Mouse (Mus musculus) left cerebral cortex, adult 8-10 months (tissue): Measurements from ENCODE around the gene Pira2. TPM values are rescaled to one million over a fixed set of nuclear protein-coding genes. Genes with fewer than 3 reads are reported as not detected.
"Not testable (repeated sequence)": the region's sequence is repeated elsewhere in the genome, so short reads cannot be mapped to it uniquely, and the experiment has no call there.

Source experiments
- DNase-seq, 2 experiments: peaks; one replicate each; pipeline ENCODE4 v3.0.0; 2022; ENCODE audit warnings: low spot score in 2 of 2
- total RNA-seq, 4 experiments: library from RNA; stranded (reverse); gene quantifications; 2 replicates each; pipeline ENCODE4 v1.2.4; 2022

Pira2 gene
- total RNA-seq: not detected

DNA sequence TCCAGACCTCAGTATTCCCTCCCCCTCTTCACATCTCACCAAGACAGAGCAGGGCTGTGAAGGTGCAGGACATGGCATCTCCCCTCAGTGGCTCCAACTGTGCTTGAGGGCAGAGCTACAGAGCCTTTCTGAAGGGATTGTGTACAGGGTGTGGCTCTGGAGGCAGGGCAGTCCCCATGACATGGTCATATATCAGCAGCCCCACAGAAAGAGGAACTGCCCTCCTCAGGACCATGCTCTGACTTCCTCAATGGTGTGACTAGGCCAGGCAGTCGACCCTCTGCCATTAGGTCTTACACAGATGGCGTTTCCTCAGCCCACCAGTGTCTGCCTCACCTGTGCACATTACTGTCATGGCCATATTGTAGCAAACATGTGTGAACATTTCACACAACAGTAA is at the start of gene Pira2:
TSS of gene Pira2 (minus strand) at position 101 of the 400 bp plus-strand sequence.
- not testable (repeated sequence) for DNase-seq

- not testable (repeated sequence) for DNase-seq
Measured at GRCm38 (mm10) chr7:3875032-3875431, 30.2 kb upstream of the Pira2 start.

DNA sequence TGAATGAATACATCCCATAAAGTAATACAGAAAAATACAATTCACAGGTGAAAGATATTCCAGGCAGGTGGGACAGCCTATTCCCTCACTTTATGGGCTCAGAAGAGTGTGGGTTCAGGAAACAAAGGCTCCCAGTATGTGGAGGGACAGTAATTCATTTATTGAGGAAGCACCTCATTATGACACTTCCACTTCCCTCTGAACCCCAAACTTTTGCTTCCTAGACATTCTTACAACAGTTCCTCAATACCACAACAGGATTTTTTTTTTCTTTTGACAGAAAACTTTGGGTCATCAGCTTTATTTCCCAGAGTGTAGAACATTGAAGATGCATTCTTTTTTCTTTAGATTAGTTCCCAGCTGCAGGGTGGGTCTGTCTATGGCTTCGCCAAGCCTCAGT is 7.0 kb downstream of the Pira2 start:
- DNase-seq: not testable (repeated sequence)

GRCm38 (mm10) chr7:3830633-3831032 is 14.2 kb downstream of the Pira2 start:
- not testable (repeated sequence) for DNase-seq

- DNase-seq: not testable (repeated sequence)
Measured at GRCm38 (mm10) chr7:3825599-3825998, 19.3 kb downstream of the Pira2 start, which contains the start of gene Gm15448. TSS of gene Gm15448 (minus strand) at chr7:3825687.

- not testable (repeated sequence) for DNase-seq
Measured at GRCm38 (mm10) chr7:3811912-3812311, 32.9 kb downstream of the Pira2 start.

GRCm38 (mm10) chr7:3802935-3803334 is 41.9 kb downstream of the Pira2 start:
- not testable (repeated sequence) for DNase-seq

DNA sequence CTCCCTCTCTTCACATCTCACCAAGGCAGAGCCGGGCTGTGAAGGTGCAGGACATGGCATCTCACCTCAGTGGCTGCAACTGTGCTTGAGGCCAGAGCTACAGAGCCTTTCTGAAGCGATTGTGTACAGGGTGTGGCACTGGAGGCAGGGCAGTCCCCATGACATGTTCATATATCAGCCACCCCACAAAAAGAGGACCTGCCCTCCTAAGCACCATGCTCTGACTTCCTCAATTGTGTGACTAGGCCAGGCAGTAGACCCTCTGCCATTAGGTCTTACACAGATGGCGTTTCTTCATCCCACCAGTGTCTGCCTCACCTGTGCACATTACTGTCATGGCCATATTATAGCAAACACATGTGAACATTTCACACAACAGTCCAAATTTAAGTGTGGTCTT is 44.9 kb downstream of the Pira2 start:
- DNase-seq: not testable (repeated sequence)

DNA sequence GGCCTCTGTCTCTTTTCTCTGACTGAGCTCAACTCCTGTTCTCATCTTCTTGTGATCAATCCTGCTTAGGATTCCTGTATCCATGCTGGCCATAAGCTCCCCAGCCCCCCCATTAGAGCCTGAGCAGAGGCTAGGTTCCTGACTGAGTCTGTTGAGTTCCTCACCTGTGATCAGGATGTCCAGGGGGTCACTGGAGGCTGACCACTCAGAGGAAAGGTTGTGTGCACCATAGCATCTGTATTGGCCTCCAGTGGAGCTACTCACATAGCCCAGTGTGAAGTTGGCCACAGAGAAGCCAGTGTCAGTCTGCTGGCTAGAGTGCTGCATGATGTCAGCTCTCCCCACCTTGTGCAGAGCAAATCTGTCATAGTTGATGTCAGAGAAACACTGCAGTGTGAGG is 48.6 kb downstream of the Pira2 start:
- DNase-seq: not testable (repeated sequence)

Other genes starting within 250 kb of the Pira2 start
- 1 to 10 TPM in 1 of 4 experiments, under 1 TPM in 3; 0.46 to 1.1 (median 0.67) TPM for gene Oscar, start 228.9 kb downstream of the Pira2 start, total RNA-seq
- gene Ndufa3, start 227.7 kb downstream of the Pira2 start, total RNA-seq: 100 to 1,000 TPM; 580 to 641 (median 617) TPM
- 10 to 100 TPM; 36.8 to 46.7 (median 42.9) TPM for gene Tfpt, start 215.1 kb downstream of the Pira2 start, total RNA-seq
- 10 to 100 TPM; 50.4 to 59.8 (median 55.2) TPM for gene Prpf31, start 215.1 kb downstream of the Pira2 start, total RNA-seq
- gene Cnot3, start 199.8 kb downstream of the Pira2 start, total RNA-seq: 10 to 100 TPM; 44.9 to 57.8 (median 51.0) TPM
- 1 to 10 TPM; 5.7 to 7.6 (median 5.8) TPM for gene Leng1, start 179.2 kb downstream of the Pira2 start, total RNA-seq
- gene Tmc4, start 167.5 kb downstream of the Pira2 start, total RNA-seq: 1 to 10 TPM; 3.7 to 7.7 (median 7.1) TPM
- 10 to 100 TPM; 90.2 to 97.5 (median 95.3) TPM for gene Tsen34, start 152.2 kb downstream of the Pira2 start, total RNA-seq
- 100 to 1,000 TPM; 211 to 222 (median 220) TPM for gene Mboat7, start 151.5 kb downstream of the Pira2 start, total RNA-seq
- 100 to 1,000 TPM; 334 to 440 (median 376) TPM for gene Rps9, start 141.1 kb downstream of the Pira2 start, total RNA-seq
- under 1 TPM; 0.23 to 0.43 (median 0.31) TPM for gene Pirb, start 124.7 kb downstream of the Pira2 start, total RNA-seq
- gene Gm15448, start 19.4 kb downstream of the Pira2 start, total RNA-seq: not detected
- not detected for gene Gm14548, start 53.1 kb upstream of the Pira2 start, total RNA-seq
- gene Lilra6, start 70.5 kb upstream of the Pira2 start, total RNA-seq: under 1 TPM in 1 of 4 experiments, not detected in 3; 0.27 TPM
- gene Lair1, start 218.2 kb upstream of the Pira2 start, total RNA-seq: 10 to 100 TPM in 2 of 4 experiments, 1 to 10 TPM in 2; 7.7 to 18.9 (median 13.3) TPM